Mouse (Mus musculus): Measurements from ENCODE around the gene Taok3.

- no peak for TF ChIP-seq CTCF (IDR thresholded peaks at IDR 0.05; ENCODE audit: low read depth, low read length)
- no peak for TF ChIP-seq GATA2 (IDR thresholded peaks at IDR 0.05; ENCODE audit: borderline replicate concordance, low read depth, low read length)
- TF ChIP-seq GATA1 (IDR thresholded peaks at IDR 0.05; ENCODE audit: borderline replicate concordance, low read length) = no peak
- TF ChIP-seq POLR2AphosphoS5 (IDR thresholded peaks at IDR 0.05; ENCODE audit: insufficient replicate concordance, low read depth, low read length) = no peak
- TF ChIP-seq TAL1 (conservative IDR thresholded peaks at IDR 0.05; ENCODE audit: low read depth, low read length) = no peak
Observed at GRCm38 (mm10) chr5:117089147-117089546, 30.8 kb upstream of the Taok3 start.

Data from G1E (cell line).